Mouse (Mus musculus) neural tube, embryonic 11.5 days (tissue): ENCODE data around the gene Gm15294. TPM values are rescaled to one million over a fixed set of nuclear protein-coding genes. Genes with fewer than 3 reads are reported as not detected.
A peak's percentile ranks its signal among the peaks of the same experiment; 100 is the strongest.

Experiments
- ATAC-seq: fragments of 200-750 bp; cut with Nextera tagmentation; 2 replicates; pipeline ENCODE4 v1.8.0; 2017; ENCODE audit warnings: moderate number of reproducible peaks, mild to moderate bottlenecking, moderate TSS enrichment, moderate library complexity; ENCODE audit not compliant: insufficient read depth, low FRiP score, low TSS enrichment
- DNase-seq: peaks from one replicate; pipeline ENCODE4 v3.0.0-alpha.2; 2015; ENCODE audit warnings: low spot score
- H3K27ac ChIP-seq: fragments of 300-500 bp; sonication (generic); 2 replicates; pipeline ENCODE4 v1.5.1; 2014; ENCODE audit warnings: low read depth, mild to moderate bottlenecking, low read length
- H3K27me3 ChIP-seq: fragments of 300-500 bp; sonication (generic); 2 replicates; pipeline ENCODE4 v1.6.1; 2014; ENCODE audit warnings: mild to moderate bottlenecking, low read length, mixed read lengths; ENCODE audit not compliant: control insufficient read depth, insufficient read depth
- H3K36me3 ChIP-seq: fragments of 300-500 bp; sonication (generic); 2 replicates; pipeline ENCODE4 v1.6.1; 2014; ENCODE audit warnings: mild to moderate bottlenecking, low read length, moderate library complexity, mixed read lengths; ENCODE audit not compliant: control insufficient read depth, insufficient read depth
- H3K4me1 ChIP-seq: fragments of 300-500 bp; sonication (generic); 2 replicates; pipeline ENCODE4 v1.6.1; 2014; ENCODE audit warnings: low read length, mixed read lengths; ENCODE audit not compliant: control insufficient read depth, insufficient read depth
- H3K4me2 ChIP-seq: fragments of 300-500 bp; sonication (generic); 2 replicates; pipeline ENCODE4 v1.6.1; 2014; ENCODE audit warnings: low read depth, mild to moderate bottlenecking, moderate library complexity
- H3K4me3 ChIP-seq: fragments of 300-500 bp; sonication (generic); 2 replicates; pipeline ENCODE4 v1.5.1; 2014; ENCODE audit warnings: low read depth, low read length
- H3K9ac ChIP-seq: fragments of 300-500 bp; sonication (generic); 2 replicates; pipeline ENCODE4 v1.6.1; 2014; ENCODE audit warnings: mild to moderate bottlenecking, low read length
- H3K9me3 ChIP-seq: fragments of 300-500 bp; sonication (generic); 2 replicates; pipeline ENCODE4 v1.6.1; 2016; ENCODE audit warnings: low read length; ENCODE audit not compliant: control insufficient read depth
- WGBS: fragments of 180-500 bp; shearing (Covaris S2); extraction: QIAGEN DNeasy Blood & Tissue Kit; methylation state at CpG from one replicate; pipeline ENCODE4 v1.1.7; 2014; 5-methylcytosine and 5-hydroxymethylcytosine counted together
- polyA plus RNA-seq: library from polyadenylated mRNA; unstranded; fragments of >200 nt; fragmentation: Nextera tagmentation; extraction: Ambion mirVana; gene quantifications from 2 replicates; pipeline ENCODE4 v1.2.1, GENCODE M21; 2014

The Gm15294 gene
- polyA plus RNA-seq, result not detected in 2 replicates

- H3K4me3 ChIP-seq, result no peak within 1 kb of the TSS
- no peaks in the 10 kb centered on the region for H3K4me1 ChIP-seq
- no peak within 1 kb of the TSS for H3K9ac ChIP-seq
- no peaks in the 10 kb centered on the region for H3K36me3 ChIP-seq
- H3K27me3 ChIP-seq, result no peaks in the 10 kb centered on the region
- no peak for DNase-seq
- 92% methylated on average over 4 of the region's 4 CpGs for WGBS
- H3K9me3 ChIP-seq, result no peaks in the 10 kb centered on the region
- ATAC-seq, result no peak
- no peak within 1 kb of the TSS for H3K27ac ChIP-seq
- no peak within 1 kb of the TSS for H3K4me2 ChIP-seq
Observed at GRCm38 (mm10) chrX:141875135-141875534, at the start of gene Gm15294. Gm15294 (minus strand) TSS chrX:141875235.

- 43% methylated on average over 4 of the region's 4 CpGs for WGBS
- Histone ChIP-seq H3K9me3 (no peaks in the 10 kb centered on the region), H3K4me1 (no peaks in the 10 kb centered on the region), H3K27me3 (no peaks in the 10 kb centered on the region), H3K4me3 (no peak overlapping the region), H3K27ac (no peak overlapping the region), H3K36me3 (no peaks in the 10 kb centered on the region), H3K4me2 (no peak overlapping the region), H3K9ac (no peak overlapping the region)
- DNase-seq (no peak), ATAC-seq (no peak)
Observed at GRCm38 (mm10) chrX:141884336-141885048, 9.5 kb upstream of the Gm15294 start.

- Histone ChIP-seq H3K36me3 (no peaks in the 10 kb centered on the region), H3K9ac (no peak overlapping the region), H3K4me1 (no peaks in the 10 kb centered on the region), H3K9me3 (no peaks in the 10 kb centered on the region), H3K27ac (no peak overlapping the region), H3K27me3 (no peaks in the 10 kb centered on the region), H3K4me2 (no peak overlapping the region), H3K4me3 (no peak overlapping the region)
- peak; percentile 58 for ATAC-seq
- DNase-seq, result peak; percentile 12
- 46% methylated on average over 11 of the region's 11 CpGs for WGBS
Observed at GRCm38 (mm10) chrX:141874024-141874423, 1.0 kb downstream of the Gm15294 start.

GRCm38 (mm10) chrX:141873597-141873996 is 1.4 kb downstream of the Gm15294 start:
- no peak; the same call in 1 of the 2 replicates for ATAC-seq

GRCm38 (mm10) chrX:141855684-141856396 is 19.2 kb downstream of the Gm15294 start:
- Histone ChIP-seq H3K4me1 (no peaks in the 10 kb centered on the region), H3K9me3 (no peaks in the 10 kb centered on the region), H3K27me3 (no peaks in the 10 kb centered on the region), H3K4me2 (no peak overlapping the region), H3K4me3 (no peak overlapping the region), H3K36me3 (no peaks in the 10 kb centered on the region), H3K9ac (no peak overlapping the region; the same call in 1 of the 2 replicates), H3K27ac (no peak overlapping the region)
- DNase-seq, result no peak
- 27% methylated on average over 6 of the region's 6 CpGs for WGBS
- peak; percentile 69; the same call in 1 of the 2 replicates for ATAC-seq

More at GRCm38 (mm10) chrX:141873597-141873996, 1.4 kb downstream of the Gm15294 start:
- WGBS, result 73% methylated on average over 3 of the region's 4 CpGs
- no peak overlapping the region for H3K9ac ChIP-seq
- H3K27ac ChIP-seq, result no peak overlapping the region
- no peak for DNase-seq
- no peaks in the 10 kb centered on the region for H3K36me3 ChIP-seq
- no peaks in the 10 kb centered on the region for H3K27me3 ChIP-seq
- no peaks in the 10 kb centered on the region for H3K9me3 ChIP-seq
- H3K4me2 ChIP-seq, result no peak overlapping the region
- no peak overlapping the region for H3K4me3 ChIP-seq
- no peaks in the 10 kb centered on the region for H3K4me1 ChIP-seq

Other genes with a start within 250 kb of the Gm15294 start
- gene Irs4, start 150.0 kb downstream of the Gm15294 start, polyA plus RNA-seq, result 0.32 and 0.53 TPM in 2 replicates